Mouse (Mus musculus): Measurements from ENCODE around the gene Med24.
"Not testable (repeated sequence)": the region's sequence is repeated elsewhere in the genome, so short reads cannot be mapped to it uniquely, and the experiment has no call there.

Gene Med24

GRCm38 (mm10) chr11:98720756-98721155, 8.5 kb downstream of the Med24 start:
- no peak for DNase-seq (ENCODE audit: low spot score)

DNA sequence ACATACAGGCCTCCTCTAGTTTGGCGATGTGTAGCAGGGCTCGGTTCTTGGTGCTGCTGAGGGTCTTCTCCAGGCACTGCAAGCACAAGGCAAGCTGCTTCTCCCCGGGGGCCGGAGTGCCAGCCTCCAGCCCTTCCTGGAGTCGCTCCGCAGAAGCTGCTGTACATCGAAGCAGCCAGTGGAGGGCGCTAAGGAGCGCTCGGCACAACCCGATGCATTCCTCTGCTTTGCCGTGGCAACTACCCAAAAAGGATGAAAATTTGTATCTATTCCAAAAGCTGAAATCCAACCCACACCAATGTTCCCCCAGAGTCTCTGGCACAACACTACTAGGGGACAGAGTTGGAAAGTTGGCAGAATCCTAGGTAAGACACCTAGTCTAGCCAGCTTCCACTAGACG, 11.3 kb downstream of the Med24 start:
- peak; percentile 47 for DNase-seq (ENCODE audit: low spot score)

- DNase-seq (ENCODE audit: low spot score) = no peak
Measured at GRCm38 (mm10) chr11:98715946-98716345, 13.3 kb downstream of the Med24 start.

GRCm38 (mm10) chr11:98713703-98714102, 15.5 kb downstream of the Med24 start:
- DNase-seq (ENCODE audit: low spot score) = no peak

DNA sequence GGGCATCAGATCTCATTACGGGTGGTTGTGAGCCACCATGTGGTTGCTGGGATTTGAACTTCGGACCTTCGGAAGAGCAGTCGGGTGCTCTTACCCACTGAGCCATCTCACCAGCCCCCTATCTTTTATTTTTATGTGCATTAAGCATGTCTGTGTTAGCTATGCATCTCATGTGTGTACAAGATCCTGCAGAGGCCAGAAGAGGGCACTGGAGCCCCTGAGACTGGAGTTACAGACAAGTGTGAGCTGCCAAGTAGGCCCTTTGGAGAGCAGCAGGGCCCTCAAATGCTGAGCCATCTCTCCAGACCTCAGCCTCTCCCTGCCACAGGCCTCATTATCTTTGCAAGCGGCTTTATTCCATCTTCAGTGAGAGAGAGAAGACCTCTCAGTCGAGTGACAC, 17.2 kb downstream of the Med24 start:
- DNase-seq (ENCODE audit: low spot score) = not testable (repeated sequence)

DNA sequence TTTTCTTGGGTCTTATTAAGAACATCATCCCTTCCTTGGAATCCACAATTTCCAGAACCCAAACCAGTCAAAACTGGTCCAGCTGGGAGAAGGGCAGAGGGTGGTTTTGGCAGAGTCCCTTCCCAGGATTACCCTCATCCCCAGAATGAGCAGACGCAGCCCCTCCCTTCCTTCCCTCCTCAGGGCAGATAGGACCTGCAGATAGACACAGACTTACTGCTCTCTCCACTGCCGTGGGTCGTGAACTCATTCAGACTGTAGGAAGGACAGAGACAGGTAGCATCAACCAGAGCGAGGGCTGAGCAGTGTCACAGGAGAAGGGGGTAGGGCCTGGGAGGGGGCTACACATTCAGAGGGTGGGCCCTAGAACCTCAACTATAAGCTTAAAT, 18.2 kb downstream of the Med24 start:
- no peak for DNase-seq (ENCODE audit: low spot score)

- DNase-seq (ENCODE audit: low spot score) = peak; percentile 62
Measured at GRCm38 (mm10) chr11:98710416-98711045, 18.7 kb downstream of the Med24 start.

DNA sequence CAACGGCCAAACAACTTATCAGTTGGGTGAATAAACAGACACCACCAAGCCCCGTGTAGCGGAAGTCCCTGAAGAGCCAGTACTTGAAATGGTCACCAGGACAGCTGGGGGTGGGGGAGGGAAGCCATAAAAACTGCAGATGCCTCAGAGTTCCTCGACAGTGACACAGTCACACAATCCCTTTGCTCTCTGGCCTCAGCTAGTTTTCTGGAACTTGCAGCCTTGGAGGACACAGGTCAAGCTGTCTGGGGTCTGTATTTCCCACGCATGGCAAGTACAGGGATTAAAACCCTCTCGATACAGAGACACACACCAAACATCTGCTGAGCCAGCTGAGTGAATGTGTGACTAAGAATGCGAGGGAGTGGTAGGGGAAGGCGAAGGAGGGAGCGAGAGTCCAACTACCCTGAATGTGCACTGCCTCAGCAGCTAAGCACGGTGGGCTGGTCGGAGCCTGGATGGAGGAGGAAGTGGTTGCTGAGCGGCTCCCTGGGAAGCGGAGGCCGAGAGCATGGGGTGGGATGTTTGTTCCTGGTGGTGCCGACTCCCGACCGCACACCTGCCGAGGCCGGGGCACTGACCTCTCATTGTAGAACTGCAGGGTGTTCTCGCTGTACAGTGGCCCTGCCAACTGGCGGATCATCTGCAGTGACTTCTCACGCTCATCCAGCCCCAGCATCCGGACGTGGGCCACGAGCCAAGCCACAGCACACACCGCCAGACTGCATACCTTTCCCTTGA, 20.1 kb downstream of the Med24 start:
- DNase-seq (ENCODE audit: low spot score) = peak; percentile 28

GRCm38 (mm10) chr11:98708282-98708956, 20.8 kb downstream of the Med24 start:
- DNase-seq (ENCODE audit: low spot score) = no peak

- DNase-seq (ENCODE audit: low spot score) = no peak
Measured at GRCm38 (mm10) chr11:98707401-98708281, 21.6 kb downstream of the Med24 start.

- no peak for DNase-seq (ENCODE audit: low spot score)
Measured at GRCm38 (mm10) chr11:98705021-98705420, 24.2 kb downstream of the Med24 start.

- no peak for DNase-seq (ENCODE audit: low spot score)
Measured at GRCm38 (mm10) chr11:98702323-98702722, 26.9 kb downstream of the Med24 start.

- no peak for DNase-seq (ENCODE audit: low spot score)
Measured at GRCm38 (mm10) chr11:98701213-98701670, 28.0 kb downstream of the Med24 start, which contains the start of gene Csf3. Gene Csf3, plus strand, starts transcription at chr11:98701263.

DNA sequence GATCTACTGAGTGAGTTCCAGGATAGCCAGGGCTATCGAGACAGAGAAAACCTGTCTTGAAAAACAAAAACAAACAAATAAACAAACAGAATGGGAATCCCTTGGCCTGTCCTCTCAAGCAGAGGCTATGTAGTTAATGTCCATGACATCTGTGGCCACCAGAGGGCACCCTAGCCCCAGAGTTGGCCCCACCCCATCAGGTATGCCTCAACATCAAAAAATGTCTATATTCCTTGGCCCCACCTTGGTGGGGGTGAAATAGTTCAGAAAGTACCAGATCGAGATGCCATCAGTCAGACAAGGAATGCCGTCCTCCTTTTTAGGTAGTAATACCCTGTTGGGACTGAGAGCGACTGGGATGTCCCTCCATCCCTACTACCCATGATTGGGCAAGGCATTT, 29.3 kb downstream of the Med24 start:
- peak; percentile 78 for DNase-seq (ENCODE audit: low spot score)

- no peak for DNase-seq (ENCODE audit: low spot score)
Measured at GRCm38 (mm10) chr11:98698849-98699640, 30.2 kb downstream of the Med24 start.

DNA sequence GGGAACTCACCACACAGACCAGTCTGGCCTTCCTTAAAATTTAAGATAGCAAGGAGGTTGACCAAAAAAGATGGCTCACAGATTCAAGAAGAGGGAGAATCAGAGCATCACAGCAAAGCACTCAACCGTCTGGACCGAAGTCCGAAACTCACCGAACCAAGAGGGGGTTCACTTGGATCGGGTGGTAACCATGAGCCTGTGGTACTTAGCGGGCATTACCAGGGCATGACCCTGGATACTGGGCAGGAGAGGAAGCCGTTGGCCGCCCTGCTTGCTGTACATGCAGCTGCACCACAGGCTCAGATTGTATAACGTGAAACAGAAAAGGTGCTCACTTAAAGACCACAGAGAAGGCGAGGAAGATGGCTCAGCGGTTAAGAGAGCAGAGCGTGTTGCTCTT, 32.0 kb downstream of the Med24 start:
- DNase-seq (ENCODE audit: low spot score) = no peak

DNA sequence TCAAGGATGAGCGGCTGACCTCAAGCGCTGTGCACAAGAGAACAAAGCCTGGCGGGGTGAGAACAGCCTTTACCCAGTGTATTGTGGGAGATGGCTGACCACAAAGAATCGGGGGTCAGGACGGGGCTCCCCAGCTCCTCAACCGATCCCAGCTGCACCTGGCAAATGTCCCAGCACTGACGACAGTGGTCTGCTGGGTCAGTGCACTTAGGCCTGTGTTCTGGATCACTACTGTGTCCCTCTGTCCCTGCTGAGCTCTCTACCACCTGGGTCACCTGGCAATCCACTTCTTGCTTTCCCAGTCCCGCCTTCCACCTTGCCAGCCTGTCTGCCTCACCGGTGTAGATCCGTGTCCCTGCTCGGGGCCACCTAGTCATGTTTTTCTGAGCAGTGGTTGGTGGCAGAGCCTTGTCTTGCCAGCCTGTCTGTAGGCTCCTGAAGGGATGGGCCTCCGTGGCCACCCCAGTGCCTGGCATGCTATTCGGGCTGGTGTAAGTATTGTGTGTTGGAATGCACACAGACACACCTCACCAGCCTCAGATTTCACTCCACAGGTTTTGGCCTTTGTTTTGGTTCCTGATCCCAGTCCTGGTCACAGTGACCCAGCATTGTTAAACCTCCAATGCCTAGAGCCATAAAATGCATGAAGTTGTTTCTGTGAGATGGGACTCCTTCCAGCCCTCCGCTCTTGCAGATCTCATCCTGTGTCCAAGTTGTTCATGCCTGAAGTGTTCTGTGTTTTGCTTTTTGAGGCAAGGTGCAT, 32.6 kb downstream of the Med24 start:
- DNase-seq (ENCODE audit: low spot score) = no peak

DNA sequence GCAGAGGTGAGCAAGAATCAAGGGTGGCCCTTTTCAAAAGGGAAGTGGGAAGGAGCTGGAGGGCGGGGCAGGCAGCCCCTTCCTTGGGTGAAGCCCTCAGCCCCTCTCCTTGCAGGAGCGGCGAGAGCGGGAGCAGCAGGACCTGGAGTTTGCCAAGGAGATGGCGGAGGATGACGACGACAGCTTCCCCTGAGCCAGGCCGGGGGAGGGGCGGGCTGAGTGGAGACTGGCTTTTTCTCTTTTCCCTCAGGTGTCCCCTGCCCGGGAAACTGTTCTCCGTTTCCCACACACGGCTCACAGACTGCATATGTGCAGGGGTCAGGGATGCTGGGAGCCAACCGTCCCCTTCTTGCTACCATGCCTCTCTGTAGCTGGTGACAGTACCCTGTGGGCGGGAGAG, 33.8 kb downstream of the Med24 start:
- no peak for DNase-seq (ENCODE audit: low spot score)

DNA sequence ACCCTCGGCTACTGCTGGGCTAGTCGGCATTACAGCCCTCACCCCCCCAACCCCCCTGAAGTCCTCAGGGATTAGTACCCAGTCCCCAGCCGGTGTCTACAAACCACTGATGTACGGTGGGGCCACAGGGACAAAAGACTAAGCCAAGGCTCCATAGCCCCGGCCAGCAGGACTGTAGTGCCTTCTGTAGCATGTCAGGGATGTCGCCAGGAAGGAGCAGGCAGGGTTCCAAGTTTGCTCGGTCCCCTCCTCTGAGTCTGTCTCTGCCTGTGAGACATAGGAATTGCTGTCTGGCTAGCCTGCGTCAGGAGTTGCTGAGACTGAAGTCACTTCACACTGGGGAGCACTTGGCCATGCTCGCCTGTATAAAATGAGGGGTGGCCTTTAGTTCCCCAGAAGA, 34.9 kb downstream of the Med24 start:
- DNase-seq (ENCODE audit: low spot score) = no peak

DNA sequence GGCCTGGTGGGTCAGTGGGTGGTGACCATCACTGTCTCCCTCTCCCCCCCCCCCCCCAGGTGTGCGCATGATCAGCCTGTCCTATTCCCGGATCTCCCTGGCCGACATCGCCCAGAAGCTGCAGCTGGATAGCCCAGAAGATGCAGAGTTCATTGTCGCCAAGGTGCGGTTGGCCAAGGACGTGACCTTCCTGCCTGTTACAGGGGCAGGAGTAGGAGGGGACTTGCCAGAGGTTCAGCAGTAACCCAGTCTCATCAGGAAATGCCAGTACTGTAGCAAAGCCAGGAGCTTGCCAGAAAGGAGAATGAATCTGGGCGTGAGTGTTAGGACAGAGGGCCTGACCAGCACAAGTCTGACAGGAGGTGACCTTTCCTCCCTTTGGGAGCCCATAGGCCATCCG, 35.5 kb downstream of the Med24 start:
- DNase-seq (ENCODE audit: low spot score) = no peak

- DNase-seq (ENCODE audit: low spot score) = no peak
Measured at GRCm38 (mm10) chr11:98693201-98693600, 36.0 kb downstream of the Med24 start.

Measured in T-cell, adult 2 months (primary cell).